Mouse (Mus musculus) spleen, adult 2 months (tissue): Measurements from ENCODE around the gene Gm45234.

Source experiments
- CTCF ChIP-seq: fragments of 200-500 bp; IDR thresholded peaks from 2 replicates; pipeline ENCODE4 v1.5.1; 2011; ENCODE audit warnings: mild to moderate bottlenecking, inconsistent platforms; ENCODE audit not compliant: insufficient read depth, insufficient read length, insufficient replicate concordance; ENCODE audit errors: extremely low read depth
- POLR2A ChIP-seq: fragments of 200-500 bp; IDR thresholded peaks from 2 replicates; pipeline ENCODE4 v1.6.1; 2011; ENCODE audit warnings: low read depth, low read length, inconsistent platforms

- no peak for TF ChIP-seq CTCF
- no peak for TF ChIP-seq POLR2A
Observed at GRCm38 (mm10) chr6:124755831-124756595, at the start of gene Gm45234, which contains the start of gene Atn1.
